In genomic region chr15:56858627-56859334, GRCm38 (mm10) we compare ENCODE assay signal across 12 mouse cellular contexts.
DNase-seq lines count a peak whose midpoint lies in the region; ATAC-seq and TF ChIP-seq lines count a peak whose summit lies in the region.
"Had no signal": no experiment of that assay in that cellular context is flagged by ENCODE, and none has a peak within 500 bp of the region (broad histone marks: within the 10 kb centered on the region; RNA-seq: fewer than 3 reads in every experiment).

No protein-coding gene starts in this region.

- H3K9me3 ChIP-seq in hindbrain, postnatal 0 days (ENCODE audit: low read length), result no peaks in the 10 kb centered on the region
- H3K9me3 ChIP-seq in hindbrain, embryonic 10.5 days, result no peaks in the 10 kb centered on the region
- H3K9me3 ChIP-seq: forebrain, embryonic 12.5 days; intestine, embryonic 15.5 days had no signal

- WGBS in hindbrain, postnatal 0 days, result 46% methylated on average over 4 of the region's 4 CpGs
- WGBS in hindbrain, embryonic 10.5 days, result 66% methylated on average over 4 of the region's 4 CpGs

- H3K27ac ChIP-seq in hindbrain, postnatal 0 days, result no peak overlapping the region
- H3K27ac ChIP-seq in hindbrain, embryonic 10.5 days, result no peak overlapping the region
- H3K27ac ChIP-seq: forebrain, embryonic 12.5 days; intestine, embryonic 15.5 days had no signal

- no peak for TF ChIP-seq CTCF in hindbrain, postnatal 0 days (IDR thresholded peaks at IDR 0.05; ENCODE audit: low read depth)

- no peak for ATAC-seq in hindbrain, postnatal 0 days
- ATAC-seq: intestine, embryonic 15.5 days had no signal

- H3K4me1 ChIP-seq in hindbrain, postnatal 0 days (ENCODE audit: insufficient read depth, low read length), result no peaks in the 10 kb centered on the region
- peaks cover 9% of the 10 kb centered on the region; the same call in 1 of the 2 replicates for H3K4me1 ChIP-seq in hindbrain, embryonic 10.5 days (replicated peaks)
- H3K4me1 ChIP-seq: intestine, embryonic 15.5 days had no signal

- H3K4me3 ChIP-seq in hindbrain, postnatal 0 days (ENCODE audit: low read length), result no peak overlapping the region
- no peak overlapping the region for H3K4me3 ChIP-seq in hindbrain, embryonic 10.5 days
- H3K4me3 ChIP-seq: forebrain, embryonic 12.5 days; intestine, embryonic 15.5 days had no signal

- H3K36me3 ChIP-seq in hindbrain, postnatal 0 days (ENCODE audit: insufficient read depth, low read length), result no peaks in the 10 kb centered on the region
- no peaks in the 10 kb centered on the region for H3K36me3 ChIP-seq in hindbrain, embryonic 10.5 days
- H3K36me3 ChIP-seq: forebrain, embryonic 12.5 days; intestine, embryonic 15.5 days had no signal

- H3K27me3 ChIP-seq in hindbrain, postnatal 0 days (ENCODE audit: insufficient read depth, low read length), result no peaks in the 10 kb centered on the region
- H3K27me3 ChIP-seq in hindbrain, embryonic 10.5 days (ENCODE audit: insufficient read depth, poor library complexity, severe bottlenecking), result peaks cover 3% of the 10 kb centered on the region; the same call in 1 of the 2 replicates
- H3K27me3 ChIP-seq: forebrain, embryonic 12.5 days; intestine, embryonic 15.5 days had no signal

- no peak overlapping the region for H3K4me2 ChIP-seq in hindbrain, postnatal 0 days (ENCODE audit: low read depth, low read length)
- H3K4me2 ChIP-seq: forebrain, embryonic 12.5 days; intestine, embryonic 15.5 days had no signal

- DNase-seq in hindbrain, postnatal 0 days (ENCODE audit: low spot score), result peak; percentile 16
- DNase-seq in hindbrain, embryonic 10.5 days (ENCODE audit: low spot score), result no peak
- DNase-seq in right cerebral cortex, postnatal 10 days (ENCODE audit: low spot score in 2 of 2), result peak; percentile 27 to 49
- no peak for DNase-seq in right cerebral cortex, postnatal 4 days
- DNase-seq in forelimb bud, embryonic 11.5 days (ENCODE audit: low read depth, low spot score), result peak; percentile 68
- DNase-seq in left cerebral cortex, adult 9 months (ENCODE audit: low spot score in 2 of 2), result no peak
- DNase-seq in gastrocnemius, postnatal 25 days, result no peak
- DNase-seq: cerebellum, adult 18-20 months; layer of hippocampus, postnatal 36 days; thymus, adult 2 months had no signal

- no peak overlapping the region for H3K9ac ChIP-seq in hindbrain, postnatal 0 days (replicated peaks; ENCODE audit: low read length)
- H3K9ac ChIP-seq: forebrain, embryonic 12.5 days; intestine, embryonic 15.5 days had no signal

Comparison
In these comparisons a context has a peak if more than half of its experiments do, and no peak if none do; other contexts are left out.
1. DNase-seq: peak in hindbrain, postnatal 0 days (single experiment), right cerebral cortex, postnatal 10 days (2 of 2) and forelimb bud, embryonic 11.5 days (single experiment); none in hindbrain, embryonic 10.5 days (single experiment), right cerebral cortex, postnatal 4 days (single experiment), left cerebral cortex, adult 9 months (0 of 2) and gastrocnemius, postnatal 25 days (single experiment).